Comparison of ENCODE assay signal across 19 mouse cellular contexts in genomic region chr6:28855442-28855841, GRCm38 (mm10). TPM values are rescaled to one million over a fixed set of nuclear protein-coding genes. Genes with fewer than 3 reads are reported as not detected.
DNase-seq lines count a peak whose midpoint lies in the region; ATAC-seq and TF ChIP-seq lines count a peak whose summit lies in the region.
"Had no signal": no experiment of that assay in that cellular context is flagged by ENCODE, and none has a peak within 500 bp of the region (broad histone marks: within the 10 kb centered on the region; RNA-seq: fewer than 3 reads in every experiment).

No protein-coding gene starts in this region.

- no peak overlapping the region for H3K27ac ChIP-seq in midbrain, embryonic 11.5 days (ENCODE audit: low read depth, low read length)
- H3K27ac ChIP-seq in midbrain, embryonic 16.5 days (ENCODE audit: low read length), result no peak overlapping the region
- H3K27ac ChIP-seq in embryonic facial prominence, embryonic 10.5 days (replicated peaks), result peak overlapping the region; percentile 41; the same call in 1 of the 2 replicates
- 0 out of 2 replicates have a peak overlapping the region, but pooled peaks have one; percentile 4 for H3K27ac ChIP-seq in midbrain, postnatal 0 days (ENCODE audit: low read depth, low read length)
- H3K27ac ChIP-seq: forebrain, embryonic 15.5 days; liver, embryonic 12.5 days; midbrain, embryonic 12.5 days; stomach, embryonic 15.5 days had no signal

- no peak overlapping the region for H3K4me3 ChIP-seq in midbrain, embryonic 11.5 days (ENCODE audit: low read depth, low read length)
- H3K4me3 ChIP-seq in midbrain, embryonic 16.5 days (ENCODE audit: low read depth, low read length), result no peak overlapping the region
- no peak overlapping the region for H3K4me3 ChIP-seq in embryonic facial prominence, embryonic 10.5 days
- H3K4me3 ChIP-seq in midbrain, postnatal 0 days (ENCODE audit: low read depth, low read length), result no peak overlapping the region
- H3K4me3 ChIP-seq: forebrain, embryonic 15.5 days; liver, embryonic 12.5 days; midbrain, embryonic 12.5 days; stomach, embryonic 15.5 days had no signal

- no peaks in the 10 kb centered on the region for H3K36me3 ChIP-seq in midbrain, embryonic 11.5 days (ENCODE audit: control insufficient read depth, insufficient read depth, low read length)
- H3K36me3 ChIP-seq in midbrain, embryonic 16.5 days (ENCODE audit: control insufficient read depth, insufficient read depth, low read length), result no peaks in the 10 kb centered on the region
- no peaks in the 10 kb centered on the region for H3K36me3 ChIP-seq in embryonic facial prominence, embryonic 10.5 days (replicated peaks)
- no peaks in the 10 kb centered on the region for H3K36me3 ChIP-seq in midbrain, postnatal 0 days (ENCODE audit: insufficient read depth, low read length)
- H3K36me3 ChIP-seq: forebrain, embryonic 15.5 days; midbrain, embryonic 12.5 days; stomach, embryonic 15.5 days had no signal

- no peak for ATAC-seq in midbrain, embryonic 11.5 days (ENCODE audit: low FRiP score)
- no peak for ATAC-seq in midbrain, embryonic 16.5 days
- no peak for ATAC-seq in midbrain, postnatal 0 days (ENCODE audit: low FRiP score)
- ATAC-seq in erythroid progenitor cell, adult 5-6 weeks (replicated peaks; ENCODE audit: low FRiP score, poor library complexity, severe bottlenecking), result no peak
- ATAC-seq: forebrain, embryonic 15.5 days; liver, embryonic 12.5 days had no signal

- no peak for TF ChIP-seq CTCF in midbrain, postnatal 0 days (IDR thresholded peaks at IDR 0.05)

- H3K4me1 ChIP-seq in midbrain, embryonic 11.5 days (ENCODE audit: control insufficient read depth, insufficient read depth, low read length), result peaks cover 17% of the 10 kb centered on the region
- H3K4me1 ChIP-seq in midbrain, embryonic 16.5 days (ENCODE audit: control insufficient read depth, insufficient read depth, low read length), result peaks cover 26% of the 10 kb centered on the region
- H3K4me1 ChIP-seq in embryonic facial prominence, embryonic 10.5 days, result peaks cover 43% of the 10 kb centered on the region
- peaks cover 12% of the 10 kb centered on the region; the same call in 1 of the 2 replicates for H3K4me1 ChIP-seq in midbrain, postnatal 0 days (ENCODE audit: insufficient read depth, low read length)

- 18% methylated on average over 3 of the region's 3 CpGs for WGBS in midbrain, embryonic 11.5 days
- WGBS in midbrain, embryonic 16.5 days, result 24% methylated on average over 3 of the region's 3 CpGs
- 12% methylated on average over 3 of the region's 3 CpGs for WGBS in embryonic facial prominence, embryonic 10.5 days
- WGBS in midbrain, postnatal 0 days, result 34% methylated on average over 3 of the region's 3 CpGs

- H3K27me3 ChIP-seq in midbrain, embryonic 11.5 days (ENCODE audit: control insufficient read depth, insufficient read depth, low read length), result no peaks in the 10 kb centered on the region
- H3K27me3 ChIP-seq in midbrain, embryonic 16.5 days (ENCODE audit: control insufficient read depth, insufficient read depth, low read depth, low read length), result no peaks in the 10 kb centered on the region
- H3K27me3 ChIP-seq in embryonic facial prominence, embryonic 10.5 days (replicated peaks; ENCODE audit: low read depth, poor library complexity, severe bottlenecking), result no peaks in the 10 kb centered on the region
- H3K27me3 ChIP-seq in midbrain, postnatal 0 days (ENCODE audit: insufficient read depth, low read length), result no peaks in the 10 kb centered on the region
- H3K27me3 ChIP-seq: forebrain, embryonic 15.5 days; liver, embryonic 12.5 days; stomach, embryonic 15.5 days had no signal

- intact Hi-C loops in gastrocnemius, postnatal 14 days (cut with DNase I; ENCODE audit: low total_unique reads), result no loop called here

- no peak overlapping the region for H3K4me2 ChIP-seq in midbrain, embryonic 11.5 days
- H3K4me2 ChIP-seq in midbrain, embryonic 16.5 days (ENCODE audit: low read length), result no peak overlapping the region
- no peak overlapping the region for H3K4me2 ChIP-seq in midbrain, postnatal 0 days (ENCODE audit: low read depth, low read length, poor library complexity, severe bottlenecking)
- H3K4me2 ChIP-seq: forebrain, embryonic 15.5 days; liver, embryonic 12.5 days; midbrain, embryonic 12.5 days; stomach, embryonic 15.5 days had no signal

- DNase-seq in gastrocnemius, postnatal 14 days, result peak; percentile 29
- DNase-seq in gastrocnemius, postnatal 4 days (ENCODE audit: low spot score in 2 of 2), result no peak
- peak; percentile 77 for DNase-seq in midbrain, embryonic 11.5 days (ENCODE audit: low spot score, missing footprints)
- no peak for DNase-seq in embryonic facial prominence, embryonic 10.5 days (ENCODE audit: low spot score)
- DNase-seq in midbrain, postnatal 0 days (ENCODE audit: low spot score), result no peak
- DNase-seq in right cerebral cortex, postnatal 10 days (ENCODE audit: low spot score in 2 of 2), result no peak
- DNase-seq: heart, adult 18-20 months; heart, postnatal 14 days; kidney, adult 11 months; lung, postnatal 14 days; thymus, postnatal 36 days had no signal

- no peak overlapping the region for H3K9ac ChIP-seq in midbrain, embryonic 11.5 days (ENCODE audit: low read length)
- H3K9ac ChIP-seq in midbrain, embryonic 16.5 days (ENCODE audit: low read depth, low read length), result no peak overlapping the region
- H3K9ac ChIP-seq in midbrain, postnatal 0 days (replicated peaks; ENCODE audit: low read length, poor library complexity, severe bottlenecking), result no peak overlapping the region
- H3K9ac ChIP-seq: forebrain, embryonic 15.5 days; liver, embryonic 12.5 days; midbrain, embryonic 12.5 days; stomach, embryonic 15.5 days had no signal

- H3K9me3 ChIP-seq in midbrain, embryonic 11.5 days (ENCODE audit: control insufficient read depth, low read length), result no peaks in the 10 kb centered on the region
- no peaks in the 10 kb centered on the region for H3K9me3 ChIP-seq in midbrain, embryonic 16.5 days (replicated peaks; ENCODE audit: control insufficient read depth, low read length, poor library complexity, severe bottlenecking)
- H3K9me3 ChIP-seq in embryonic facial prominence, embryonic 10.5 days, result no peaks in the 10 kb centered on the region
- H3K9me3 ChIP-seq in midbrain, postnatal 0 days (ENCODE audit: low read length), result no peaks in the 10 kb centered on the region
- H3K9me3 ChIP-seq: forebrain, embryonic 15.5 days; G1E; liver, embryonic 12.5 days; midbrain, embryonic 12.5 days; stomach, embryonic 15.5 days had no signal

RNA-seq across cellular contexts. Expression of gene Lrrc4, which starts 23.9 kb away (rescaled TPM):
- under 1 TPM; 0.64 to 0.68 TPM for total RNA-seq in gastrocnemius, postnatal 14 days (2021)
- total RNA-seq in gastrocnemius, postnatal 4 days (2021), result 1 to 10 TPM; 1.3 to 1.6 TPM
- polyA plus RNA-seq in midbrain, embryonic 11.5 days (2014; fragmentation: Nextera tagmentation; extraction: Ambion mirVana), result 2.2 and 2.7 TPM in 2 replicates
- polyA plus RNA-seq in midbrain, embryonic 16.5 days (2015; fragmentation: Nextera tagmentation; extraction: Ambion mirVana), result 6.7 and 6.8 TPM in 2 replicates
- 0.79 and 0.98 TPM in 2 replicates for polyA plus RNA-seq in embryonic facial prominence, embryonic 10.5 days (2016; fragmentation: Nextera tagmentation; extraction: Ambion mirVana)
- total RNA-seq in midbrain, postnatal 0 days (2014; rRNA removed), result 45.0 and 61.2 TPM in 2 replicates
- 5.8 and 5.9 TPM in 2 replicates for polyA plus RNA-seq in midbrain, postnatal 0 days (2015; fragmentation: Nextera tagmentation; extraction: Ambion mirVana)
- total RNA-seq in erythroid progenitor cell, adult 5-6 weeks (2015; ENCODE audit: low replicate concordance), result not detected in 2 replicates
- total RNA-seq in erythroid progenitor cell, adult 5-6 weeks (2017; ENCODE audit: low replicate concordance), result not detected in 2 replicates
- total RNA-seq: neutrophil, adult 5-6 weeks had no signal
- polyA plus RNA-seq: G1E had no signal

Comparison
In these comparisons a context has a peak if more than half of its experiments do, and no peak if none do; other contexts are left out.
1. DNase-seq: peak in gastrocnemius, postnatal 14 days (single experiment) and midbrain, embryonic 11.5 days (single experiment); none in gastrocnemius, postnatal 4 days (0 of 2), embryonic facial prominence, embryonic 10.5 days (single experiment), midbrain, postnatal 0 days (single experiment) and right cerebral cortex, postnatal 10 days (0 of 2).
2. H3K27ac ChIP-seq: peak in embryonic facial prominence, embryonic 10.5 days (single experiment) and midbrain, postnatal 0 days (single experiment); none in midbrain, embryonic 11.5 days (single experiment) and midbrain, embryonic 16.5 days (single experiment).
3. RNA of gene Lrrc4, which starts 23.9 kb away (total RNA-seq): 45.0 to 61.2 TPM in midbrain, postnatal 0 days; 1.3 to 1.6 TPM in gastrocnemius, postnatal 4 days, 0.64 to 0.68 TPM in gastrocnemius, postnatal 14 days and not detected in erythroid progenitor cell, adult 5-6 weeks; every median in the first group is over 10 times any median in the second.